Mouse (Mus musculus) heart, postnatal 0 days (tissue): ENCODE measurements around the gene Dmap1.

Source experiments
- CTCF ChIP-seq: IDR thresholded peaks from 2 replicates; pipeline ENCODE4 v1.5.1; 2016; ENCODE audit warnings: antibody characterized with exemption, control low read depth, low read depth
- EP300 ChIP-seq: IDR thresholded peaks from 2 replicates; pipeline ENCODE4 v1.6.1; 2016; ENCODE audit warnings: antibody characterized with exemption, low read depth

- TF ChIP-seq CTCF (no peak), EP300 (no peak)
Measured at GRCm38 (mm10) chr4:117645859-117646258, 36.2 kb downstream of the Dmap1 start.
